Mouse (Mus musculus) heart, adult 2 months (tissue): ENCODE data around the gene Slc24a2.

Experiments used
- CTCF ChIP-seq: fragments of 200-600 bp; IDR thresholded peaks from 2 replicates; pipeline ENCODE4 v1.8.1; 2022; ENCODE audit warnings: antibody characterized with exemption, mild to moderate bottlenecking, moderate library complexity
- POLR2A ChIP-seq: fragments of 200-500 bp; IDR thresholded peaks from 2 replicates; pipeline ENCODE4 v1.6.1; 2011; ENCODE audit warnings: mild to moderate bottlenecking, low read depth, low read length, control low read depth; ENCODE audit not compliant: insufficient read depth

DNA sequence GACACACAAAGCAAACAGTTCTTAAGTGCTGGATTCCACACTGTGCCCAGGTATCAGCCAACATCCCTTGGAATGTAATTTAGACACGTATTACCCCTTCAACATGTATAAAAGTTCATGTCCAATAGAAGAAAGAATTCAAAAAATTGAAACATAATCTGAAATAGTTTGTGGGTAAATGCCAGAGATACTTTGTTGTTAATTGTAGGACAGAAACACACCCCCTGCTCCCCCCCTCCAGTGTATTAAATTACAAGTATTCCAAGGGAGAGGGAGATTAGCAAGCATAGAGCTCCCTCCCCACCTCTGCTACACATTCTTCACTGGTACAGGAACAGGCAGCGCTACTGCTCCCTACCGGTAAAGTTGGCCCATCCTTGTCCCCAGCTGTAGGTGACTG, 154.5 kb downstream of the Slc24a2 start:
- TF ChIP-seq CTCF = no peak
- TF ChIP-seq POLR2A = no peak
